Mouse (Mus musculus) gastrocnemius, adult 8-10 months (tissue): ENCODE results near the gene Spns2. TPM values are rescaled to one million over a fixed set of nuclear protein-coding genes. Genes with fewer than 3 reads are reported as not detected.
A peak's percentile ranks its signal among the peaks of the same experiment; 100 is the strongest.

Experiments
- DNase-seq, 2 experiments: peaks; one replicate each; pipeline ENCODE4 v3.0.0; 2022; ENCODE audit warnings: low spot score in 2 of 2
- total RNA-seq, 4 experiments: library from RNA; stranded (reverse); gene quantifications; 2 replicates each; pipeline ENCODE4 v1.2.4; 2022

The Spns2 gene
- total RNA-seq: 10 to 100 TPM; 32.1 to 69.6 (median 54.1) TPM

GRCm38 (mm10) chr11:72489881-72490301 is at the start of gene Spns2:
Spns2 (minus strand) TSS chr11:72489904.
- peak; percentile 94 to 95 for DNase-seq

- no peak for DNase-seq
Measured at GRCm38 (mm10) chr11:72538811-72539210, 49.1 kb upstream of the Spns2 start.

- DNase-seq: no peak
Measured at GRCm38 (mm10) chr11:72538037-72538755, 48.5 kb upstream of the Spns2 start.

- DNase-seq: peak in 1 of 2 experiments; percentile 22
Measured at GRCm38 (mm10) chr11:72537503-72537902, 47.8 kb upstream of the Spns2 start.

GRCm38 (mm10) chr11:72535519-72535918 is 45.8 kb upstream of the Spns2 start:
- no peak for DNase-seq

GRCm38 (mm10) chr11:72532890-72533289 is 43.2 kb upstream of the Spns2 start:
- DNase-seq: no peak

- DNase-seq: no peak
Measured at GRCm38 (mm10) chr11:72531632-72532031, 41.9 kb upstream of the Spns2 start.

GRCm38 (mm10) chr11:72531144-72531543 is 41.4 kb upstream of the Spns2 start:
- DNase-seq: no peak

- DNase-seq: no peak
Measured at GRCm38 (mm10) chr11:72526190-72526589, 36.5 kb upstream of the Spns2 start.

- DNase-seq: no peak
Measured at GRCm38 (mm10) chr11:72523711-72524110, 34.0 kb upstream of the Spns2 start.

GRCm38 (mm10) chr11:72522616-72523041 is 32.9 kb upstream of the Spns2 start:
- DNase-seq: peak in 1 of 2 experiments; percentile 56

GRCm38 (mm10) chr11:72521598-72522541 is 32.2 kb upstream of the Spns2 start:
- DNase-seq: peak; percentile 48 to 72

- DNase-seq: no peak
Measured at GRCm38 (mm10) chr11:72519895-72520294, 30.2 kb upstream of the Spns2 start.

GRCm38 (mm10) chr11:72519189-72519588 is 29.5 kb upstream of the Spns2 start:
- DNase-seq: no peak

GRCm38 (mm10) chr11:72518449-72518848 is 28.7 kb upstream of the Spns2 start:
- no peak for DNase-seq

GRCm38 (mm10) chr11:72514967-72515366 is 25.3 kb upstream of the Spns2 start:
- no peak for DNase-seq

GRCm38 (mm10) chr11:72508651-72509050 is 18.9 kb upstream of the Spns2 start:
- no peak for DNase-seq

GRCm38 (mm10) chr11:72507651-72508050 is 17.9 kb upstream of the Spns2 start:
- peak; percentile 81 to 85 for DNase-seq

GRCm38 (mm10) chr11:72504016-72504797 is 14.5 kb upstream of the Spns2 start:
- no peak for DNase-seq

- DNase-seq: no peak
Measured at GRCm38 (mm10) chr11:72503501-72503921, 13.8 kb upstream of the Spns2 start.

GRCm38 (mm10) chr11:72502236-72502635 is 12.5 kb upstream of the Spns2 start:
- DNase-seq: no peak
